7 mouse cellular contexts compared by ENCODE assay signal in the genomic region with DNA sequence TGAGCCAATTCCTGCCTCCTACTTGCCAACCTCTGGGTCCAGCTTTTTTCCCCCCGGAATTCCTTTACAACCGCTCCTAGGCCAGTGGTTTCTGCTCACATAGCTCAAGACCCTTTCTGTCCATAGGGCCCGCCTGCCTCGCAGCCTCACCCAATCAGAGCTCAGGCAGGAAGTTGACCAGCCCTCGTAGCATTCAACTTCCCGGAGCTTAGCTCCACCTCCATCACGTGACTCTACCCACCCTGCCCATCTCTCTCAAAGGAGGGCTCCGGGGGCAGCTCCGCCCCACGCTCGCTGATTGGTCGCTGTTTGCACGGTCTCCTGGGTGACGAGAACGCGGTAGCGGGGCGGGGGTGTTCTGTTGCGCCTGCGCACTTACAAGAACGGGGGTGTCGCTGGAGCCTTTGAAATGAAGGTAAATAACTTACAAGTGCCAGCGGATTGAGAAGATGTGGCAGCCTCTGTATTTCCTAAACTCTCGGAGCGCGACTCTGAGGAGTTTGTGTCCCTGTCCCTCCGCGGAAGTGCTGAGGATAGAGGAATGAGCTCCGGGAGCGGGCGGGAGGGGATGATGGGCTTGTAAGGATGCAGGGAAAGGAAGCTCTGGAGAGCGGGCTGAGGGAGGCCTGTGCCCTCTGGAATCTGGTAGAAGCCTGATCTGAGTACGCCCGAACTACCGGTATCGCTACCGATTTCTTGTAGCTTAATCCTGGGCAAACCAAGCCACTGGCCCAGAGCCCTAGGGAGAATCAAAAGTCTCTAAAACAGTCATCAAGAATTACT. TPM values are rescaled to one million over a fixed set of nuclear protein-coding genes. Genes with fewer than 3 reads are reported as not detected.
DNase-seq lines count a peak whose midpoint lies in the region; ATAC-seq lines count a peak whose summit lies in the region.

A gene (plus strand): TSS at position 351 of the 783 bp plus-strand sequence.

- H3K36me3 ChIP-seq in embryonic facial prominence, embryonic 12.5 days: no peaks in the 10 kb centered on the region
- H3K36me3 ChIP-seq in limb, embryonic 11.5 days (ENCODE audit: control insufficient read depth, insufficient read depth, low read length): no peaks in the 10 kb centered on the region
- peaks cover 6% of the 10 kb centered on the region; the same call in 1 of the 2 replicates for H3K36me3 ChIP-seq in midbrain, embryonic 14.5 days (ENCODE audit: control insufficient read depth, insufficient read depth, low read length)

- ATAC-seq in embryonic facial prominence, embryonic 12.5 days (ENCODE audit: insufficient number of reproducible peaks, insufficient read depth, low FRiP score, low TSS enrichment): peak; percentile 99
- ATAC-seq in limb, embryonic 11.5 days (ENCODE audit: insufficient number of reproducible peaks, low FRiP score, low TSS enrichment, low read depth): peak; percentile 99
- ATAC-seq in midbrain, embryonic 14.5 days (ENCODE audit: low FRiP score, low TSS enrichment): peak; percentile 100

- H3K4me1 ChIP-seq in embryonic facial prominence, embryonic 12.5 days: 0 out of 2 replicates have a peak, but pooled peaks cover 6% of the 10 kb centered on the region
- H3K4me1 ChIP-seq in limb, embryonic 11.5 days (ENCODE audit: control insufficient read depth, insufficient read depth, low read length): no peaks in the 10 kb centered on the region
- H3K4me1 ChIP-seq in midbrain, embryonic 14.5 days (ENCODE audit: control insufficient read depth, insufficient read depth, low read length): peaks cover 15% of the 10 kb centered on the region

- WGBS in embryonic facial prominence, embryonic 12.5 days: under 1% methylated on average over 37 of the region's 37 CpGs
- under 1% methylated on average over 37 of the region's 37 CpGs for WGBS in limb, embryonic 11.5 days
- WGBS in midbrain, embryonic 14.5 days: under 1% methylated on average over 37 of the region's 37 CpGs

- peak within 1 kb of the TSS; percentile 58 for H3K4me2 ChIP-seq in embryonic facial prominence, embryonic 12.5 days (replicated peaks)
- H3K4me2 ChIP-seq in limb, embryonic 11.5 days (ENCODE audit: low read depth, severe bottlenecking): peak within 1 kb of the TSS; percentile 67
- peak within 1 kb of the TSS; percentile 86 for H3K4me2 ChIP-seq in midbrain, embryonic 14.5 days (ENCODE audit: low read length)

- peak within 1 kb of the TSS; percentile 50 for H3K9ac ChIP-seq in embryonic facial prominence, embryonic 12.5 days
- peak within 1 kb of the TSS; percentile 61 for H3K9ac ChIP-seq in limb, embryonic 11.5 days (ENCODE audit: low read length)
- peak within 1 kb of the TSS; percentile 71 for H3K9ac ChIP-seq in midbrain, embryonic 14.5 days (replicated peaks; ENCODE audit: low read length)

- DNase-seq in adrenal gland, postnatal 25 days: peak; percentile 97
- DNase-seq in heart, adult 11 months: peak; percentile 100
- peak; percentile 98 for DNase-seq in kidney, adult 18-20 months
- DNase-seq in limb, embryonic 11.5 days (ENCODE audit: low spot score): peak; percentile 98
- DNase-seq in midbrain, embryonic 14.5 days: peak; percentile 99
- peak; percentile 94 to 98 for DNase-seq in spleen, adult 18-20 months

- H3K9me3 ChIP-seq in embryonic facial prominence, embryonic 12.5 days: no peaks in the 10 kb centered on the region
- no peaks in the 10 kb centered on the region for H3K9me3 ChIP-seq in limb, embryonic 11.5 days (ENCODE audit: control insufficient read depth, low read length)
- no peaks in the 10 kb centered on the region for H3K9me3 ChIP-seq in midbrain, embryonic 14.5 days (ENCODE audit: control insufficient read depth, low read length)

- H3K27ac ChIP-seq in embryonic facial prominence, embryonic 12.5 days: peak within 1 kb of the TSS; percentile 71
- 0 out of 2 replicates have a peak within 1 kb of the TSS, but pooled peaks have one; percentile 37 for H3K27ac ChIP-seq in limb, embryonic 11.5 days (replicated peaks; ENCODE audit: low read depth, low read length)
- peak within 1 kb of the TSS; percentile 85 for H3K27ac ChIP-seq in midbrain, embryonic 14.5 days (replicated peaks; ENCODE audit: low read depth, low read length)

- H3K4me3 ChIP-seq in embryonic facial prominence, embryonic 12.5 days: peak within 1 kb of the TSS; percentile 56
- peak within 1 kb of the TSS; percentile 47 for H3K4me3 ChIP-seq in limb, embryonic 11.5 days (ENCODE audit: low read depth, low read length)
- peak within 1 kb of the TSS; percentile 63 for H3K4me3 ChIP-seq in midbrain, embryonic 14.5 days (replicated peaks; ENCODE audit: low read depth, low read length)

- no peaks in the 10 kb centered on the region for H3K27me3 ChIP-seq in embryonic facial prominence, embryonic 12.5 days
- H3K27me3 ChIP-seq in limb, embryonic 11.5 days (ENCODE audit: control insufficient read depth, insufficient read depth, low read length): no peaks in the 10 kb centered on the region
- no peaks in the 10 kb centered on the region for H3K27me3 ChIP-seq in midbrain, embryonic 14.5 days (ENCODE audit: control insufficient read depth, insufficient read depth, low read length)

RNA-seq across cellular contexts. Expression of the gene that starts here (rescaled TPM):
- 12.3 and 13.6 TPM in 2 replicates for total RNA-seq in adrenal gland, postnatal 25 days (2021)
- polyA plus RNA-seq in embryonic facial prominence, embryonic 12.5 days (2016; fragmentation: Nextera tagmentation; extraction: Ambion mirVana): 12.2 and 13.2 TPM in 2 replicates
- 12.5 and 15.8 TPM in 2 replicates for polyA plus RNA-seq in limb, embryonic 11.5 days (2014; fragmentation: Nextera tagmentation; extraction: Ambion mirVana)
- polyA plus RNA-seq in midbrain, embryonic 14.5 days (2014; fragmentation: Nextera tagmentation; extraction: Ambion mirVana): 11.3 and 18.3 TPM in 2 replicates

Comparison
In these comparisons a context has a peak if more than half of its experiments do, and no peak if none do; other contexts are left out.
1. Peak in every context shown above with its lines: DNase-seq, ATAC-seq, H3K4me3 ChIP-seq and H3K27ac ChIP-seq.